Mouse (Mus musculus) kidney, adult 2 months (tissue): ENCODE measurements around the gene Tmem213.

Source experiments
- CTCF ChIP-seq: fragments of 200-500 bp; conservative IDR thresholded peaks from 2 replicates; pipeline ENCODE4 v1.5.1; 2011; ENCODE audit warnings: low read depth, mild to moderate bottlenecking, control low read depth, low read length, moderate library complexity, mixed read lengths; ENCODE audit not compliant: insufficient read depth, insufficient read length
- POLR2A ChIP-seq: fragments of 200-500 bp; IDR thresholded peaks from one replicate; pipeline ENCODE4 v1.6.1; 2011; ENCODE audit warnings: low read depth, low read length, control low read depth

DNA sequence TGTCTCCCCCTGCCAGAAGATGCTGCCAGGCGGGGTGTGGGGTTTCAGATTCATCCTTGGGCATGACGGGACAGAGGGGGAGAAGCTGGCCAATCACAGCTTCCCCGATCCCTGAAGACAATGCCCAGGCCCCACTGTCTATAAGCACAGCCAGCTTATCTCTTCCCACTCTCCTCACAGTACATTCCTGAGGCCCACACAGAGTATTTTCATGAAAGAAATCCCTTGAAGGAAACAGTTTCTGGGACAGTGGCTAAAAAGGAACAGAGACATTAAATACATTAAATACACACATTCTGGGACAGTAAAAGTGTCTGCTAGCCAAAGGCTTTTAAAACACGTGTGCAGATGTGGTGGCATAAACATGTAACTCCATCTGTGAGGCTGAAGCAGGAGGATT, 28.7 kb upstream of the Tmem213 start:
- TF ChIP-seq CTCF (no peak), POLR2A (no peak)
